Mouse (Mus musculus) heart, embryonic 12.5 days (tissue): Measurements from ENCODE around the gene Slc46a2. TPM values are rescaled to one million over a fixed set of nuclear protein-coding genes. Genes with fewer than 3 reads are reported as not detected.

ENCODE experiments used
- ATAC-seq: fragments of 200-750 bp; cut with Nextera tagmentation; 2 replicates; pipeline ENCODE4 v1.8.0; 2017; ENCODE audit warnings: moderate TSS enrichment, moderate library complexity; ENCODE audit not compliant: insufficient number of reproducible peaks, low FRiP score
- H3K27ac ChIP-seq: fragments of 300-500 bp; sonication (generic); 2 replicates; pipeline ENCODE4 v1.5.1; 2016; ENCODE audit warnings: mild to moderate bottlenecking, moderate library complexity; ENCODE audit not compliant: poor library complexity, severe bottlenecking
- H3K27me3 ChIP-seq: fragments of 300-500 bp; sonication (generic); replicated peaks from 2 replicates; pipeline ENCODE4 v1.6.1; 2016; ENCODE audit warnings: mild to moderate bottlenecking, moderate library complexity
- H3K36me3 ChIP-seq: fragments of 300-500 bp; sonication (generic); 2 replicates; pipeline ENCODE4 v1.6.1; 2016; ENCODE audit warnings: mild to moderate bottlenecking, moderate library complexity
- H3K4me1 ChIP-seq: fragments of 300-500 bp; sonication (generic); replicated peaks from 2 replicates; pipeline ENCODE4 v1.6.1; 2016; ENCODE audit warnings: mild to moderate bottlenecking
- H3K4me2 ChIP-seq: fragments of 300-500 bp; sonication (generic); 2 replicates; pipeline ENCODE4 v1.6.1; 2016; ENCODE audit warnings: mild to moderate bottlenecking, moderate library complexity
- H3K4me3 ChIP-seq: fragments of 300-500 bp; sonication (generic); 2 replicates; pipeline ENCODE4 v1.5.1; 2016; ENCODE audit warnings: mild to moderate bottlenecking
- H3K9ac ChIP-seq: fragments of 300-500 bp; sonication (generic); 2 replicates; pipeline ENCODE4 v1.6.1; 2016; ENCODE audit warnings: mild to moderate bottlenecking, moderate library complexity
- H3K9me3 ChIP-seq: fragments of 300-500 bp; sonication (generic); replicated peaks from 2 replicates; pipeline ENCODE4 v1.6.1; 2016; ENCODE audit warnings: mild to moderate bottlenecking, moderate library complexity
- WGBS: fragments of 180-500 bp; shearing (Covaris S2); methylation state at CpG from one replicate; pipeline ENCODE4 v1.1.7; 2016; 5-methylcytosine and 5-hydroxymethylcytosine counted together
- polyA plus RNA-seq: library from polyadenylated mRNA; unstranded; fragments of >200 nt; fragmentation: Nextera tagmentation; extraction: Ambion mirVana; gene quantifications from 2 replicates; pipeline ENCODE4 v1.2.1, GENCODE M21; 2016

Slc46a2 gene
- polyA plus RNA-seq, 1 experiment from 2014 or later: not detected

DNA sequence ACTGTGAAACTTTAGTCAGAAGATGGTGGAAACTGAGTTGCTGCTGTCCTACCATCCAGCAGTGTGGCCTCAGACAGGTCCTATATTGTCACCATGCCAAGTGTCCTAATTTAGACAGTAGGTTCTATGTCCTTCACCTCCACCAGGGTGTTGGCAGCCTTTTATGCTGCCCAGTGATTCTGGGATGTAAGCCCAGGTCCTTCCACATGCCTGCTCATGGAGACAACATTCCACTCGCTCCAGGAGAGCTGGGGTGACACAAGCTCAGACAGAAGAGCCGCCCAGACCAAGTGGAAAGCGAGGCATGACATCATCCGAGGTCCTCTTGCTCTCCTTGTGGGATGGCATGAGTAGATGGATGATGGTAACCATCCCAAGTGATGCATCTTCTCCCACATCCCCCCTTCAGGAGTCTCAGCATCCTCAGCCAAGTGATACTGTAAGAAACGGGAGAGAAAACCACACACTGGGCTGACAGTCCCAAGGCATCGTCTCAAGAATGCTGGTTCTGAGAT lies 24.7 kb downstream of the Slc46a2 start:
- no peak; the same call in 1 of the 2 replicates for ATAC-seq
- no peaks in the 10 kb centered on the region for H3K9me3 ChIP-seq
- peaks cover 19% of the 10 kb centered on the region for H3K36me3 ChIP-seq
- peaks cover 19% of the 10 kb centered on the region for H3K4me1 ChIP-seq
- 53% methylated on average over 6 of the region's 6 CpGs for WGBS
- no peaks in the 10 kb centered on the region for H3K27me3 ChIP-seq
- no peak overlapping the region for H3K4me3 ChIP-seq
- H3K4me2 ChIP-seq: no peak overlapping the region
- no peak overlapping the region for H3K9ac ChIP-seq
- peak overlapping the region; percentile 50; the same call in 1 of the 2 replicates for H3K27ac ChIP-seq

DNA sequence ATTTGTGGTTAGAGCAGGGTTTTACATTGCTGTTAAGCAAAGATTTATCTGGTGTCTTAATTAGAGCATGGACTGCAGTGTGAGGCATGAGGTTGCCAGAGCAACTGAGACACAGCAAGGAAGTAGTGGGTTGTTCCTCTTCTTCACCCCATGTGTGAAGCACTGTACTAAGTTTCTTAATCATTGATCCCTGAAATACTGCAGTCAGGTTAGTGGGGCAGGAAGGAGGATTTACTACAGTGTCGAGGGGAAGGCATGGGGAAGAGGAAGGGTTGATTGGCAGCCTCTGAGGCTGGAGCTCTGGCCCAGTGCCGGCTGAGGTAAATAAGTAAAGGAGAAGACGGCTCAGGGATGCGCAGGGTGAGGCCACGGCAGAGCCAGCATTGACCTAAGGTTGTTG lies 26.8 kb downstream of the Slc46a2 start:
- peaks cover 9% of the 10 kb centered on the region; the same call in 1 of the 2 replicates for H3K36me3 ChIP-seq
- H3K4me2 ChIP-seq: no peak overlapping the region
- no peaks in the 10 kb centered on the region for H3K9me3 ChIP-seq
- no peaks in the 10 kb centered on the region for H3K27me3 ChIP-seq
- H3K4me3 ChIP-seq: no peak overlapping the region
- H3K9ac ChIP-seq: no peak overlapping the region
- WGBS: 73% methylated on average over 5 of the region's 5 CpGs
- peaks cover 26% of the 10 kb centered on the region for H3K4me1 ChIP-seq
- H3K27ac ChIP-seq: no peak overlapping the region
- no peak for ATAC-seq

DNA sequence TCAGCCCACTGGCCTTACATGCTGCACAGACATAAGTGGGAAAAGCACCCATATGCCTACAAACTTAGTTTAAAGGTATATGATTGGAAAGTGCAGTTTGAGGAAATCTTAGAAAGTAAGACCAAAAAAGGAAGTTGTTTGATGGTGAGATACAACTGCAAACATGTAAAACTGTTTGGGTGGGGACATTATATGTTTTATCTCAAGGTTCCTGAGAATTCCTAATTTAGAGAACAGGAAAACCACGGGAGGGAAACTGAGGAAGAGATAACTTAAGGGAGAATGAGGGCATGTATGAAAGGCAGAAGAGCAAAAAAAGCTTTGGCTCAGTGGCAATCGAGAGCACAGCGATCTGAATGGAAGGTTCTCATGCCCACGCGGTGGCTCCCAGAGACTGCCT lies 27.8 kb downstream of the Slc46a2 start:
- H3K9me3 ChIP-seq: no peaks in the 10 kb centered on the region
- H3K4me1 ChIP-seq: peaks cover 26% of the 10 kb centered on the region
- 80% methylated on average over 5 of the region's 5 CpGs for WGBS
- H3K4me3 ChIP-seq: no peak overlapping the region
- ATAC-seq: no peak
- peaks cover 18% of the 10 kb centered on the region for H3K36me3 ChIP-seq
- H3K27me3 ChIP-seq: no peaks in the 10 kb centered on the region
- no peak overlapping the region for H3K9ac ChIP-seq
- H3K4me2 ChIP-seq: no peak overlapping the region
- no peak overlapping the region for H3K27ac ChIP-seq

DNA sequence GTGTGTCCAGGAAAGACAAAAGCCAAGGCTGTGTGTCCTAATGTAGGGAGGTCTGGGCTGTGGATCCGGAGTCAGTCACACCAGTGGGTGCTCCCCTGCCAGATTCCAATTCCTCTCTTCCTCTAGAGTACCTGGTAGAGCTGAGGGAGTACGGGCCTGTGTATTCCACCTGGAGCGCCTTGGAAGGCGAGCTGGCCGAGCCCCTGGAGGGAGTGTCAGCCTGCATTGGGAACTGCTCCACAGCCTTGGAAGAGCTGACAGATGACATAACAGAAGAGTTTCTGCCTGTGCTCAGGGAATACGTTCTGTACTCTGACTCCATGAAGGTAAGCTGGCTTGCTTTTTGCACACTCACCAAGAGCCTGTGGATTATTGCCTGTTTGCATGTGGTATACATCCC lies 28.6 kb downstream of the Slc46a2 start:
- no peaks in the 10 kb centered on the region for H3K27me3 ChIP-seq
- no peak overlapping the region for H3K27ac ChIP-seq
- 88% methylated on average over 6 of the region's 6 CpGs for WGBS
- no peak overlapping the region for H3K9ac ChIP-seq
- ATAC-seq: no peak
- no peak overlapping the region for H3K4me2 ChIP-seq
- H3K9me3 ChIP-seq: no peaks in the 10 kb centered on the region
- H3K4me3 ChIP-seq: no peak overlapping the region
- peaks cover 22% of the 10 kb centered on the region for H3K4me1 ChIP-seq
- peaks cover 22% of the 10 kb centered on the region for H3K36me3 ChIP-seq

DNA sequence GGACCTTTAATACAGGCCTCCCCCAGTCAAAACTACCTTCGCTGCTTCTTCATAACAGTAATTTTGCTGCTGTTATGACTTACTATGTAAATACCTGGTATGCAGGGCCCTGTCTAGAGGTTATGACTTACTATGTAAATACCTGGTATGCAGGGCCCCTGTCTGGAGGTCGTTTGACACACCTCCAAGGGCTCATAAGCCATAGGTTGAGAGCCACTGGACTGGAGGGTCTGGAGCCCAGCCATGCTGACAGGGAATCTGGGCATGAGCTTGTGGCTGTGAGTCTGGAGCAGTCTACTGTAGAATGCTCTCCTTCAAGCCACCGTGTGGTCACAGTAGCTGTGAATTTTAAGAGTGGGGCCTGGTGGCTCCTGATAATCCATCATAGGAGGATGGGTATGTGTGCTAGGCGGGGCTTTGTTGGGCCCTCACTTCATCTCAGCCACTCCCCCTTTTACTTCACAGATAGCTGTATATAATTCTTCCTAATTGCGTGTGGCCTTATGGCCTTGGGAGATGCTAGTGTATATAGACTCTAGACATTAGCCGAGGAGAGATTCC lies 30.6 kb downstream of the Slc46a2 start:
- H3K27ac ChIP-seq: no peak overlapping the region
- H3K4me2 ChIP-seq: no peak overlapping the region
- peaks cover 35% of the 10 kb centered on the region for H3K36me3 ChIP-seq
- H3K4me3 ChIP-seq: no peak overlapping the region
- no peaks in the 10 kb centered on the region for H3K27me3 ChIP-seq
- ATAC-seq: no peak
- H3K4me1 ChIP-seq: peaks cover 8% of the 10 kb centered on the region; the same call in 1 of the 2 replicates
- WGBS: 78% methylated on average over 6 of the region's 6 CpGs
- H3K9me3 ChIP-seq: no peaks in the 10 kb centered on the region
- no peak overlapping the region for H3K9ac ChIP-seq

DNA sequence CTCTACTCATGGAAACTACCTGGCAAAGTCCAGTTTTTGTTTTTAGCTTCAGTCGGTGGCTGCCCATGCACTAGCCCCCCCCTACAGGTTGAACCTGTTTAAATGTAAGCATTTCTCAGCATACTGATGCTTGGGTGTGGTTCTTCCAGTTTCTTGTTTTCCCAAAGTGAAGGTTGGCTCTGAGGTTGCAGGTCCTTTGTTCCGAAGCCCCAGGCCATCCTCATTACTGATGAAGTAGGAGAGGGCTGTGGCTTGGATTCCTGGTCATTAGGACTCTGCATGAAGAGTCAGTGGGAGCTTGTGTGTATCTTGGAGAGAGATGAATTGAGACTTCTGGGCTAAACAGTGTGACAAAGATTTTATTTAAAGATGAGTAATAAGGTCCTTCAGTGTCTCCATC lies 33.6 kb downstream of the Slc46a2 start:
- no peak overlapping the region for H3K4me2 ChIP-seq
- no peak overlapping the region for H3K27ac ChIP-seq
- ATAC-seq: no peak
- H3K27me3 ChIP-seq: no peaks in the 10 kb centered on the region
- 80% methylated on average over 2 of the region's 2 CpGs for WGBS
- no peak overlapping the region for H3K9ac ChIP-seq
- no peak overlapping the region for H3K4me3 ChIP-seq
- peaks cover 13% of the 10 kb centered on the region; the same call in 1 of the 2 replicates for H3K4me1 ChIP-seq
- peaks cover 35% of the 10 kb centered on the region for H3K36me3 ChIP-seq
- no peaks in the 10 kb centered on the region for H3K9me3 ChIP-seq

DNA sequence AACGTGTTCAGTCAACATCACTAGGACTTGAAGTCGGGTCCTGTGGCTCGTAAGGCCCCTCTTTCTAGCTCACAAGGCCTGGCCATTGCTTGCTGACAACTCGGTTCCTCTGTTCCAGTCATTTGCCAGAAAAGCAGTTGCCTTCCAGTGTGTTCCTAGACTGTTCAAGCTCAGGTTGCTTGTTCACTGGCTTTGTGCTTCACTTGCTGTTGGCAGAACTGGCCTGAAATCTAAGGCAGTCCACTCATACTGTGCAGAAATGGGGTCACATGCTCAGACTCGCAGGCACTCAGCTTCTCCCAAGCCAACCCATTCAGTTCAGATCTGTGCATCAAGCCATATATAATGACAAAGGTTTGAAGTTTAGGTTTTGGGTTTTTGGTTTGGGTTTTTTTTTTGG lies 34.1 kb downstream of the Slc46a2 start:
- peaks cover 13% of the 10 kb centered on the region; the same call in 1 of the 2 replicates for H3K4me1 ChIP-seq
- ATAC-seq: no peak
- H3K27me3 ChIP-seq: no peaks in the 10 kb centered on the region
- H3K9ac ChIP-seq: no peak overlapping the region
- H3K4me3 ChIP-seq: no peak overlapping the region
- WGBS: 84% methylated on average over 5 of the region's 5 CpGs
- H3K4me2 ChIP-seq: no peak overlapping the region
- H3K9me3 ChIP-seq: no peaks in the 10 kb centered on the region
- H3K36me3 ChIP-seq: peaks cover 34% of the 10 kb centered on the region
- no peak overlapping the region for H3K27ac ChIP-seq

DNA sequence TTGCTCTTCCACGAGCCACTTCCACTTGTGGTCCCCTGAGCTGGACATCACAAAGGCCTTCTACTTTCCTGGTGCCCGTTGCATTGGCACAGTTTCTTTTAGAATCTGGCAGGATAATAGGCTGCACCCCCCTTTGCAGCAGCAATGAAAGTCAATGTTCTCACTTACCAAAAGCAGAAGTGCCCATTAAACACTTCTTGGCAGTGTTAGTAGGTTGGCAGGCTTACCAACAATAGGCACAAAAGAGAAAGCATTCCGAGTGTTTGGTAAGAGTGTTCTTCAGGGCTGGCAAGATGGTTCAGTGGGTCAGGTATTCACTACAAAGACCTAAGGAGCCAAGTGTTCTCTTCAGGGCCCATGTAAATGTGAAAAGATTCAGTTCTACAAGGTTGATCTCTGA lies 35.4 kb downstream of the Slc46a2 start:
- WGBS: 84% methylated on average over 3 of the region's 3 CpGs
- no peak overlapping the region for H3K27ac ChIP-seq

DNA sequence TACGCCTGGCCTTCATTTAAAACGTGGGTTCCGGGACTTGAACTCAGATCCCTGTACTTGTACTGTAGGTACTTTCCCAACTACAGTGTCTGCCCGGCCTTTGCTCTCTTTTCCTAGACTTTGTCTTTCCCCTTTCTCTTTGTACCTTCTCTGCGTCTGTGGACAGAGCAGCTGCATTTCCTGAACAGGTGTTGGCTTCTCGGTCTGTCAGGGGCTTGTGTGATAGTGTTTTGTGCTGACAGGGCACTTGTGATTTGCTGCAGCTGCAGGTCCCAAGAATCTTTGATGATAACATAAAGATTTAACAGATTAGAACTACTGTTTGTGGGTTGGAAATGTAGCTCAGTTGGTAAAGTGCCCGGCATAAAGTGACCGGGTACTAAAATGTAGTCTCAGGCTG lies 36.3 kb downstream of the Slc46a2 start:
- ATAC-seq: no peak
- H3K4me3 ChIP-seq: no peak overlapping the region
- 66% methylated on average over 8 of the region's 8 CpGs for WGBS
- no peak overlapping the region for H3K27ac ChIP-seq
- H3K9me3 ChIP-seq: no peaks in the 10 kb centered on the region
- H3K27me3 ChIP-seq: no peaks in the 10 kb centered on the region
- H3K36me3 ChIP-seq: peaks cover 31% of the 10 kb centered on the region
- H3K4me2 ChIP-seq: no peak overlapping the region
- H3K9ac ChIP-seq: no peak overlapping the region
- H3K4me1 ChIP-seq: 0 out of 2 replicates have a peak, but pooled peaks cover 5% of the 10 kb centered on the region

More for the DNA sequence above, 35.4 kb downstream of the Slc46a2 start:
- Histone ChIP-seq H3K27me3 (no peaks in the 10 kb centered on the region), H3K4me3 (no peak overlapping the region), H3K9ac (no peak overlapping the region), H3K9me3 (no peaks in the 10 kb centered on the region), H3K4me2 (no peak overlapping the region), H3K36me3 (peaks cover 28% of the 10 kb centered on the region), H3K4me1 (0 out of 2 replicates have a peak, but pooled peaks cover 9% of the 10 kb centered on the region)
- ATAC-seq: no peak

DNA sequence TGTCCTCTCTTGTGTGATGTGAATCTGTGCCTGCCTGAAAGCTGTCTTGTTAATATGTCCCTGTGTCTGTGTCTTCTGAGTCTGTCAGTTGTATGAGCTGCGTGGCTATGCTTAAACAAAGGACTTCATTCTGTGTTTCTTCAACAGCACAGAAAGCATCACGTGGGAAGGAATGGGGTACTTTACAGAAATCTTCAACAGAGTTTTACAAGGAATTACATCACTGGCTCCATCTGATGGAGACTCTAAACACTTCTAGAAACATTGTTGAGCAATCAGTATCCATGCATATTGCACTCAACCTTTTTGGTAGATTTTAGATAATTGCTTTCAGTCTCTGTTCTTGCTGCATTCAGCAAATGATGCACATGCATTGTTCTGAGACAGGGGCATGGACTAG lies 37.8 kb downstream of the Slc46a2 start:
- Histone ChIP-seq H3K4me2 (no peak overlapping the region), H3K9ac (no peak overlapping the region), H3K36me3 (peaks cover 22% of the 10 kb centered on the region), H3K27me3 (no peaks in the 10 kb centered on the region), H3K4me1 (0 out of 2 replicates have a peak, but pooled peaks cover 9% of the 10 kb centered on the region), H3K27ac (no peak overlapping the region), H3K9me3 (no peaks in the 10 kb centered on the region), H3K4me3 (no peak overlapping the region)
- 69% methylated on average over 2 of the region's 2 CpGs for WGBS
- ATAC-seq: no peak

DNA sequence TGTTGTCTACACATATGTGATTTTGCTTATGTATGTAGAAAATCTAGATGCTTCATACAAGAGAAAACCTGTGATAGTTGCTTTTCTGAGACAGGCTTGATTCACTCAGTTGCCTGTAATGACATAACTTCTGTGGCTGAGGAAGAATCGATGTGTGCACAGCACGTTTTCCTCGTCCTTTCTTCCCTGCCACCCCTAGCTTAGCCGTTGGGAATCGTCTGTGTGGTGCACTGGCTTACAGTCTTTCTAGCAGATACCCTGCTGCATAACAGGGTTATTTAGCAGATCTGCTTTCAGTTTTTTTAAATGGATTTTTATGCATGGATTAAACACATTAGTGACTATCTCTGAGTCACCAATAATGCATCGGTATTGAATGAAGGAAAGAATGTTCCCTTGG lies 38.3 kb downstream of the Slc46a2 start:
- H3K4me2 ChIP-seq: no peak overlapping the region
- H3K9me3 ChIP-seq: no peaks in the 10 kb centered on the region
- peaks cover 18% of the 10 kb centered on the region; the same call in 1 of the 2 replicates for H3K36me3 ChIP-seq
- H3K27me3 ChIP-seq: no peaks in the 10 kb centered on the region
- 0 out of 2 replicates have a peak, but pooled peaks cover 9% of the 10 kb centered on the region for H3K4me1 ChIP-seq
- H3K9ac ChIP-seq: no peak overlapping the region
- ATAC-seq: no peak
- WGBS: 83% methylated on average over 6 of the region's 6 CpGs
- H3K27ac ChIP-seq: no peak overlapping the region
- no peak overlapping the region for H3K4me3 ChIP-seq

DNA sequence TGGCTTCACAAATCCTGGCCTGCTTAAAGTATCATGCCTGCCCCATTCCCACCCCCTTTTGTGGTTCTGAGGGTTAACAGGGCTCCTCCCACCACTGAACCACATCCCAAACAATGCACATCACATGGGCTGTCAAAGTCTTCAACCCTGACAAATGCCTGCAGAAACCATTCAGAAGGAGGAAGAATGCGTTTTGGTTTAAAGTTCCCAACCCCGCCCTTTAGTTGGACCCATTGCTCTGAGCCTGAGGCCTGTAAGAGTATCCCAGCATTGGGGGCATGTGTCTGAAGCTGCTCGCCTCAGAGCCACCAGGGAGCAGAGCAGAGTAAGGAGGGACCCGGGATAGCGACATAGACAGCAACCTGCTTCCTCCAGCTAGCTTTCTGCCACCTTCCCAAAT lies 41.0 kb downstream of the Slc46a2 start:
- H3K4me3 ChIP-seq: no peak overlapping the region
- H3K4me2 ChIP-seq: no peak overlapping the region
- 0 out of 2 replicates have a peak, but pooled peaks cover 2% of the 10 kb centered on the region for H3K36me3 ChIP-seq
- H3K4me1 ChIP-seq: peaks cover 22% of the 10 kb centered on the region
- no peak overlapping the region for H3K27ac ChIP-seq
- no peak for ATAC-seq
- H3K9ac ChIP-seq: no peak overlapping the region
- WGBS: 59% methylated on average over 5 of the region's 5 CpGs
- no peaks in the 10 kb centered on the region for H3K27me3 ChIP-seq
- H3K9me3 ChIP-seq: no peaks in the 10 kb centered on the region
